Mouse (Mus musculus): ENCODE data around the gene Cacna2d3. TPM values are rescaled to one million over a fixed set of nuclear protein-coding genes. Genes with fewer than 3 reads are reported as not detected.

Gene Cacna2d3
- total and polyA plus RNA-seq, 3 experiments = not detected

GRCm38 (mm10) chr14:29575551-29575950, 146.1 kb downstream of the Cacna2d3 start:
- TF ChIP-seq CHD1 (IDR thresholded peaks at IDR 0.05; ENCODE audit: low read depth, low read length) (no peak), SMC3 (IDR thresholded peaks at IDR 0.05; ENCODE audit: low read depth, low read length) (no peak), NELFE (IDR thresholded peaks at IDR 0.05; ENCODE audit: low read depth, low read length) (no peak), ZC3H11A (IDR thresholded peaks at IDR 0.05; ENCODE audit: low read depth, low read length) (no peak), RCOR1 (IDR thresholded peaks at IDR 0.05; ENCODE audit: low read depth, low read length) (no peak), JUND (IDR thresholded peaks at IDR 0.05; ENCODE audit: low read depth, low read length) (no peak), E2F4 (IDR thresholded peaks at IDR 0.05; ENCODE audit: borderline replicate concordance, low read depth, low read length) (no peak), ELF1 (IDR thresholded peaks at IDR 0.05; ENCODE audit: low read depth, low read length) (no peak), HCFC1 (IDR thresholded peaks at IDR 0.05; ENCODE audit: low read depth, low read length) (no peak), MAZ (IDR thresholded peaks at IDR 0.05; ENCODE audit: low read depth, low read length) (no peak), MAFK (IDR thresholded peaks at IDR 0.05; ENCODE audit: borderline replicate concordance, low read depth, low read length) (no peak), GABPA (IDR thresholded peaks at IDR 0.05; ENCODE audit: low read depth, low read length) (no peak), UBTF (IDR thresholded peaks at IDR 0.05; ENCODE audit: borderline replicate concordance, insufficient read depth, low read depth, low read length) (no peak), POLR2A (IDR thresholded peaks at IDR 0.05; ENCODE audit: control insufficient read depth in 1 of 2, insufficient read depth in 1 of 2, low read depth in 1 of 2, low read length in 2 of 2, poor library complexity in 1 of 2) (no peak), USF2 (IDR thresholded peaks at IDR 0.05; ENCODE audit: borderline replicate concordance in 1 of 2, insufficient read depth in 1 of 2, low read depth in 1 of 2, low read length in 2 of 2) (no peak), MAX (IDR thresholded peaks at IDR 0.05; ENCODE audit: low read length) (no peak), ZMIZ1 (IDR thresholded peaks at IDR 0.05; ENCODE audit: low read depth, low read length) (no peak)
- Histone ChIP-seq H3K27ac (ENCODE audit: control insufficient read depth, low read depth, low read length) (no peak overlapping the region), H3K4me3 (ENCODE audit: control insufficient read depth in 1 of 2, insufficient read depth in 1 of 2, low read depth in 2 of 2, low read length in 2 of 2) (no peak overlapping the region), H3K9me3 (replicated peaks; ENCODE audit: insufficient read depth, low read length) (no peaks in the 10 kb centered on the region), H3K79me2 (ENCODE audit: control insufficient read depth, insufficient read depth, low read length, poor library complexity) (no peaks in the 10 kb centered on the region), H3K36me3 (ENCODE audit: control insufficient read depth in 1 of 2, insufficient read depth in 2 of 2, low read length in 2 of 2) (no peaks in the 10 kb centered on the region), H3K27me3 (ENCODE audit: control insufficient read depth in 1 of 2, insufficient read depth in 2 of 2, low read length in 2 of 2) (no peaks in the 10 kb centered on the region), H3K9ac (ENCODE audit: control insufficient read depth, low read depth, low read length, poor library complexity, severe bottlenecking) (no peak overlapping the region), H3K4me1 (ENCODE audit: control insufficient read depth in 1 of 2, insufficient read depth in 2 of 2, low read length in 2 of 2) (no peaks in the 10 kb centered on the region)
- no peak for DNase-seq (ENCODE audit: low read depth, low spot score)

GRCm38 (mm10) chr14:29562704-29563103, 159.0 kb downstream of the Cacna2d3 start:
- H3K27ac ChIP-seq (ENCODE audit: control insufficient read depth, low read depth, low read length) = no peak overlapping the region
- no peaks in the 10 kb centered on the region for H3K4me1 ChIP-seq (ENCODE audit: control insufficient read depth in 1 of 2, insufficient read depth in 2 of 2, low read length in 2 of 2)
- TF ChIP-seq CTCF (IDR thresholded peaks at IDR 0.05 in 2 of 3, conservative IDR thresholded peaks at IDR 0.05 in 1 of 3; ENCODE audit: control insufficient read depth in 1 of 3, insufficient read depth in 1 of 3, low read depth in 2 of 3, low read length in 3 of 3, poor library complexity in 1 of 3, severe bottlenecking in 1 of 3) (no peak), ELF1 (IDR thresholded peaks at IDR 0.05; ENCODE audit: low read depth, low read length) (no peak)
- no peaks in the 10 kb centered on the region for H3K27me3 ChIP-seq (ENCODE audit: control insufficient read depth in 1 of 2, insufficient read depth in 2 of 2, low read length in 2 of 2)
- DNase-seq (ENCODE audit: low read depth, low spot score) = no peak
- H3K36me3 ChIP-seq (ENCODE audit: control insufficient read depth in 1 of 2, insufficient read depth in 2 of 2, low read length in 2 of 2) = no peaks in the 10 kb centered on the region
- H3K79me2 ChIP-seq (ENCODE audit: control insufficient read depth, insufficient read depth, low read length, poor library complexity) = no peaks in the 10 kb centered on the region
- no peaks in the 10 kb centered on the region for H3K9me3 ChIP-seq (replicated peaks; ENCODE audit: insufficient read depth, low read length)
- no peak overlapping the region for H3K4me3 ChIP-seq (ENCODE audit: control insufficient read depth in 1 of 2, insufficient read depth in 1 of 2, low read depth in 2 of 2, low read length in 2 of 2)
- no peak overlapping the region for H3K9ac ChIP-seq (ENCODE audit: control insufficient read depth, low read depth, low read length, poor library complexity, severe bottlenecking)

All from MEL (cell line).